Mouse (Mus musculus): ENCODE data around the gene Traf3. TPM values are rescaled to one million over a fixed set of nuclear protein-coding genes. Genes with fewer than 3 reads are reported as not detected.

Gene Traf3
- 13.8 and 14.1 TPM in 2 replicates for polyA plus RNA-seq (2016; fragmentation: Nextera tagmentation; extraction: Ambion mirVana)

DNA sequence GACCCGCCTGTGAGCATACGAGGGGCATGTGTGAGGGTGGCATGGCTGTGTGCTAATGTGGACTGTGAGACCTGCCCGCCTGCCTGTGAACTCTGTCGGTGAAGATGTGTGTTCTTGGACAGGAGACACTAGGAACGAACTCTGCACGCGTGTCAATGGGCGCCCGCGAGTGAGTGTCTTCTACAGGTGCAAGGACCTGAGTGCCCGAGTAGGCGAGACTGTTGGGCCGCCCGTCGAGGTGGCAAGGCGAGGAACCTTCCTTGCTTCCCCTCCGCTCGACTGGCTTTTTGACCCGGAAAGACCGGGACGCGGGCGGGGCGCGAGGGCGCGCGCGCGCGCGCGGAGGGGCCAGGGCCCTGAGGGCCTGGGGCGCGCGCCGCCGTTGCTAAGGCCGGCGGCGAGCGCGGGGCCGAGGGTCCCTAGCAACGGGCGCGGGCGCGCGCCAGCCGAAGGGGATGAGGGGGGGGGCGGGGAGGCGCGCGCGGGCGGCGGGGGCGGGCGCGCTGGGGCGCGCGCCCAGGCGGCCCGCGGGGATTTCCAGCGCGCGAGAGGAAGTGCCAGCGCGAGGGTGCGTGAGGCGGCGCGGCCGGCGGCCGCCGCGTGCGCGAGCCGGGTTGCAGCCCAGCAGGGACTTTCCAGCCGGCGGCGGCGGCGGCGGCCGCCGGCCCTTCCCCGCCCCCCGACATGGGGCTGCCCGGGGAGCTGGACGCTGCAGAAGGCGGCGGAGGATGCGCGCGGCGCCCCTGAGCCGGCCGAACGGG lies at the start of gene Traf3:
Traf3 (plus strand) TSS at position 540 of the 761 bp plus-strand sequence.
- H3K4me2 ChIP-seq = peak within 1 kb of the TSS; percentile 90
- WGBS = 4% methylated on average over 78 of the region's 105 CpGs
- H3K9ac ChIP-seq (replicated peaks) = peak within 1 kb of the TSS; percentile 89
- ATAC-seq (ENCODE audit: insufficient number of reproducible peaks, insufficient read depth, low FRiP score, low TSS enrichment, low read depth) = peak; percentile 14; the same call in 1 of the 2 replicates
- peak within 1 kb of the TSS; percentile 84 for H3K27ac ChIP-seq
- no peaks in the 10 kb centered on the region for H3K27me3 ChIP-seq
- peaks cover 25% of the 10 kb centered on the region for H3K4me1 ChIP-seq (replicated peaks)
- H3K4me3 ChIP-seq (replicated peaks) = peak within 1 kb of the TSS; percentile 85
- peaks cover 3% of the 10 kb centered on the region; the same call in 1 of the 2 replicates for H3K36me3 ChIP-seq
- H3K9me3 ChIP-seq = no peaks in the 10 kb centered on the region

DNA sequence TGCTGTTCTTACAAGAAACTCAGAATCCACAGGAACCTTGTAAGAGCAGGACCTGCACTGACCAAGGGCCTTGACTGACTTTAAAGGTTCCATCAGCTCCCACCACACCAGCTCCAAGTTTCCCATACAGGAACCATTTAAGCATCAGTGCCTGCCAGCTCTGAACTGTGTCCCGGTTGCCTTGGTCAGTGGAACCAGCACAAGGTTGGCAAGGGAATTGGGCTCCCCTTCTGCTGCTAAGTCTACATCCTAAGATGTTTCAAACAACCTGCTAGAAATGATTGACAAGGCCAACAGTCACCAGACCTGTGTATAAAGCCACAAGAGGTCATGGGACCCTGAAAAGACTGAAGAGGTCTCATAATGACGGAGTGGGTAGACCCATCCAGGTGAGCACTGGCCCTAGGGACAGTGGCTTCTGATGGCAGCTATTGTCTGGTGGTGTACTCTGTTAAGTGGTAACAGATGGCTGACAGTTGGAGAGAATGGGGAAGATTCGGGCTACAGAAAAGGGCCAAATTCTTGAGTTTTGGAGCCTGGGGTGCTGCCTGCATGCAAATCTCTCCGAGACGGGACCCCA lies 46.6 kb upstream of the Traf3 start:
- Histone ChIP-seq H3K4me3 (replicated peaks) (no peak overlapping the region), H3K9ac (replicated peaks) (no peak overlapping the region), H3K9me3 (peaks cover 8% of the 10 kb centered on the region), H3K27me3 (no peaks in the 10 kb centered on the region), H3K4me2 (no peak overlapping the region), H3K4me1 (replicated peaks) (no peaks in the 10 kb centered on the region), H3K27ac (no peak overlapping the region), H3K36me3 (peaks cover 57% of the 10 kb centered on the region)
- no peak for ATAC-seq (ENCODE audit: insufficient number of reproducible peaks, insufficient read depth, low FRiP score, low TSS enrichment, low read depth)
- 96% methylated on average over 5 of the region's 5 CpGs for WGBS

DNA sequence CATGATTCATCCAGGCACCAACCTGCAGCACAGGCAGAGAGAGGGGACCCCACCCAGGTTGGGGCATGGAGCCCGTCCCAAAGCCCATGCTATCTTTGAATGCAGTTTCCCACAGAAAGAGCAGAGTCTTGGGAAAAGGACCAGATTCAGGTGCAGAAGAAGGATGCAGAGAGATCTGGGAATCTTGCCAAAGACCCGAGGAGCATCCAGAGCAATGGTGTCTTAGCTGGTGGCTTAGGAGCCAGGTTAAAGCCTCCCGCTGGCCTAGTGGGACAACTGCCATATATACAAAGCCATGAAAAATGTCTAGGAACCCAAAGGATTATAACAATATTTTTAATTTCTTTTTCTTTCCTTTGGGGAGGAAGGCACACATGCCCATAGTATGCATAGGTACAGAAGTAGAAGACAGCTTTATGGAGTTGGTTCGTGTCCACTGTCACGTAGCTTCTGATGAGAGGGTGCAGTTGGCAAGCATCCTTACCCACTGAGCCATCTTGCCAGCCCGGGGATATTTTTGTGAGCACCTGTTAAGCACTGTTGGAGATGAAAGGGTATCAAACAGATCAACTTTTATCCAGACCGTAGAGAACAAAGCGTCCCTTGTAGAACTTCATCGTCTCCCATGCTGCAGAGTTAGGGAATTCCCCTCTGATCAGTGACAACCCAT lies 45.1 kb upstream of the Traf3 start:
- H3K4me3 ChIP-seq (replicated peaks) = no peak overlapping the region
- H3K27me3 ChIP-seq = no peaks in the 10 kb centered on the region

DNA sequence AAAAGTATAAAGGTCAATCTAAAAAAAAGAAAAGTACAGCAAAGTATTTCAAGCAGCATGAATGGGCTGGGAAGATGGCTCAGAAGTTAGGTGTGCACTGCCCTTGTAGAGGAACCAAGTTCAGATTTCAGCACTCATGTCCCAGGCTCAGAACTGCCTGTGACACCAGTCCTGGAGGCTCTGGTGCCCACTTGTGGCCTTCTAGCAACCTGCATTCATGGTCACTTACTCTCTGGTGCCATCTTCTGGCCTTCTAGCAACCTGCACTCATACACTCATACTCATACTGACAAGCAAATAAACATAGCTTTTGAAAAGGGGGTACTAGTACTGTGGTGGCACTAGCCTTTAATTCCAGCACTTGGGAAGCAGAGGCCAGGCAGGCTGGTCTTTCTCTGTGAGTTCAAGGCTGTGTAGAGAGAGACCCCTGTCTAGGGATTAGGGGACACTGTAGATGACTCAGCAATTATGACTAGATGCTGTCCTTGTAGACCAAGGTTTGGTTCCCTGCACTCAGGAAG lies 43.8 kb upstream of the Traf3 start:
- Histone ChIP-seq H3K27ac (no peak overlapping the region), H3K4me2 (no peak overlapping the region), H3K27me3 (no peaks in the 10 kb centered on the region), H3K4me1 (replicated peaks) (no peaks in the 10 kb centered on the region), H3K9me3 (peaks cover 8% of the 10 kb centered on the region), H3K9ac (replicated peaks) (no peak overlapping the region), H3K4me3 (replicated peaks) (no peak overlapping the region), H3K36me3 (peaks cover 33% of the 10 kb centered on the region)
- ATAC-seq (ENCODE audit: insufficient number of reproducible peaks, insufficient read depth, low FRiP score, low TSS enrichment, low read depth) = no peak

More for the DNA sequence above, 45.1 kb upstream of the Traf3 start:
- 90% methylated on average over 9 of the region's 9 CpGs for WGBS
- peaks cover 46% of the 10 kb centered on the region for H3K36me3 ChIP-seq
- H3K27ac ChIP-seq = no peak overlapping the region
- H3K4me1 ChIP-seq (replicated peaks) = no peaks in the 10 kb centered on the region
- peaks cover 8% of the 10 kb centered on the region for H3K9me3 ChIP-seq
- H3K9ac ChIP-seq (replicated peaks) = no peak overlapping the region
- no peak for ATAC-seq (ENCODE audit: insufficient number of reproducible peaks, insufficient read depth, low FRiP score, low TSS enrichment, low read depth)
- H3K4me2 ChIP-seq = no peak overlapping the region

DNA sequence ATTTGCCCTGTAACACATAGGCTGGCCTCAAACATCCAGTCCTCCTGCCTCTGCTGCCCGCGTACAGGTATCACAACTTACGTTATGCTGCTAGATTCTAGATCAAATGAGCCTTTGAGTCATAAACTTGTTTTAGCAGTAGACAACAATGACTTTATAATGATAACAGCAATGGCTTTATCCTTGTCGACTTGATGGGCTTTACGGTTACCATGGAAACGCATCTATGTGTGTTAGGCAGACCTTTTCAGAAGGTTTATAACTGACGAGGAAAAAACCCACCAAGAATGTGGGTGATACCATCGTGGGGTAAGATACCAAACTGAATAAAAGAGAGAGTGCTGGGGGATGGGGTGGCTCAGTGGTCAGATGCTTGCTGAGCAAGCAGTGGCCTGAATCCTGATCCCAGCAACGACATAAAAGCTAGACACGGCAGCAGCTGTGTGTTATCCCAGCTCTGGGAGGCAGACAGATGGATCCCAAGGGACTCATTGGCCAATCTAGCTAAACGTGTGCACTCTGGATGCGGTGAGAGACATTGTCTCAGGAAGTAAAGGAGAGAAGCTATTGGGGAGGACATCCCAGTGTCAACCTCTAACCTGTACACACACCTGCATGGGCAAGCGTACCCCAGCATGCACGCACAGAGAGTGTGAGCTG lies 41.4 kb upstream of the Traf3 start:
- 82% methylated on average over 14 of the region's 14 CpGs for WGBS

DNA sequence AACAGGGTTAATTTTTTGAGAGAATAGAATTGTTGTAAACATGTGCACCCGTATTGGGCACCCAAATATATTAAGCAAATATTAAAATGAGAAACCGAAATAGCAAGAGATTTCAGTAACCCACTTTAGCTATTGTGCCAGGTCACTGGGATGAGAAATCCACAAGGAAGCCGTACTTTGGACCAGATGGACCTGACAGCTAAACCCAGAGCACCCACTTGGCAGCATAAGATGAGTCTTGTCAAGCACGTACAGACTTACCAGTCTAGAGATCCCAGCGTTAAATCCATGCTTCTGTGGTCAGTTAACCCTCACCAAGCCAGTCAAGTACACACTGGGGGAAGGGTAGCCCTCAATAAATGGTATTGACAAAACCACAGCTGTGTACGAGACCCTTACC lies 40.5 kb upstream of the Traf3 start:
- ATAC-seq (ENCODE audit: insufficient number of reproducible peaks, insufficient read depth, low FRiP score, low TSS enrichment, low read depth) = no peak
- WGBS = 83% methylated on average over 6 of the region's 6 CpGs
- H3K36me3 ChIP-seq = 0 out of 2 replicates have a peak, but pooled peaks cover 3% of the 10 kb centered on the region

More for the DNA sequence above, 41.4 kb upstream of the Traf3 start:
- Histone ChIP-seq H3K27me3 (no peaks in the 10 kb centered on the region), H3K9ac (replicated peaks) (no peak overlapping the region), H3K9me3 (peaks cover 8% of the 10 kb centered on the region), H3K4me1 (replicated peaks) (no peaks in the 10 kb centered on the region), H3K4me3 (replicated peaks) (no peak overlapping the region), H3K27ac (no peak overlapping the region), H3K4me2 (no peak overlapping the region), H3K36me3 (peaks cover 11% of the 10 kb centered on the region)
- no peak for ATAC-seq (ENCODE audit: insufficient number of reproducible peaks, insufficient read depth, low FRiP score, low TSS enrichment, low read depth)

DNA sequence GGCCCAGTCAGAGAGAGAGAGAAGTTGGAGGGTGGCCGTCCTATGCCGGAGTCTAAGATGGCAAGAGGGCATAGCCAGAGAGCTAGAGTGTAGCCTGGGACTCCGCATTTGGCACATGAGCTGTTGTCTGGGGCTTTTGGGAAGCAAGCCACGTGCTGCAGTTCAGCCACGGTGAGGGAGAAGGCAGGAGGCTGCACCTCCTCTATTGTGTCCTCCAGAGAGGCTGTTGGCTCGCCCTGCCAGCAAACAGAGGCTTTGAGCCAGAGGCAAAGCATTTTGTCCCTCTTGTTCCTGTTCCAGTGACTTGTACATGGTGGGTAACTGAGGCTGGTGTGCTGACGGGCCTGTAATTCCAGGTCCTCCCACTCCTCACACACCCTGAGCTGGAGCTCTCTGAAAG lies 32.0 kb upstream of the Traf3 start:
- H3K36me3 ChIP-seq = no peaks in the 10 kb centered on the region
- ATAC-seq (ENCODE audit: insufficient number of reproducible peaks, insufficient read depth, low FRiP score, low TSS enrichment, low read depth) = no peak
- no peaks in the 10 kb centered on the region for H3K27me3 ChIP-seq
- no peak overlapping the region for H3K27ac ChIP-seq
- WGBS = 86% methylated on average over 7 of the region's 7 CpGs
- no peak overlapping the region for H3K4me2 ChIP-seq
- H3K9ac ChIP-seq (replicated peaks) = no peak overlapping the region
- H3K4me1 ChIP-seq (replicated peaks) = no peaks in the 10 kb centered on the region
- 0 out of 2 replicates have a peak, but pooled peaks cover 12% of the 10 kb centered on the region for H3K9me3 ChIP-seq
- no peak overlapping the region for H3K4me3 ChIP-seq (replicated peaks)

More for the DNA sequence above, 40.5 kb upstream of the Traf3 start:
- Histone ChIP-seq H3K27me3 (no peaks in the 10 kb centered on the region), H3K4me3 (replicated peaks) (no peak overlapping the region), H3K4me1 (replicated peaks) (no peaks in the 10 kb centered on the region), H3K9ac (replicated peaks) (no peak overlapping the region), H3K4me2 (no peak overlapping the region), H3K9me3 (peaks cover 8% of the 10 kb centered on the region), H3K27ac (no peak overlapping the region)

DNA sequence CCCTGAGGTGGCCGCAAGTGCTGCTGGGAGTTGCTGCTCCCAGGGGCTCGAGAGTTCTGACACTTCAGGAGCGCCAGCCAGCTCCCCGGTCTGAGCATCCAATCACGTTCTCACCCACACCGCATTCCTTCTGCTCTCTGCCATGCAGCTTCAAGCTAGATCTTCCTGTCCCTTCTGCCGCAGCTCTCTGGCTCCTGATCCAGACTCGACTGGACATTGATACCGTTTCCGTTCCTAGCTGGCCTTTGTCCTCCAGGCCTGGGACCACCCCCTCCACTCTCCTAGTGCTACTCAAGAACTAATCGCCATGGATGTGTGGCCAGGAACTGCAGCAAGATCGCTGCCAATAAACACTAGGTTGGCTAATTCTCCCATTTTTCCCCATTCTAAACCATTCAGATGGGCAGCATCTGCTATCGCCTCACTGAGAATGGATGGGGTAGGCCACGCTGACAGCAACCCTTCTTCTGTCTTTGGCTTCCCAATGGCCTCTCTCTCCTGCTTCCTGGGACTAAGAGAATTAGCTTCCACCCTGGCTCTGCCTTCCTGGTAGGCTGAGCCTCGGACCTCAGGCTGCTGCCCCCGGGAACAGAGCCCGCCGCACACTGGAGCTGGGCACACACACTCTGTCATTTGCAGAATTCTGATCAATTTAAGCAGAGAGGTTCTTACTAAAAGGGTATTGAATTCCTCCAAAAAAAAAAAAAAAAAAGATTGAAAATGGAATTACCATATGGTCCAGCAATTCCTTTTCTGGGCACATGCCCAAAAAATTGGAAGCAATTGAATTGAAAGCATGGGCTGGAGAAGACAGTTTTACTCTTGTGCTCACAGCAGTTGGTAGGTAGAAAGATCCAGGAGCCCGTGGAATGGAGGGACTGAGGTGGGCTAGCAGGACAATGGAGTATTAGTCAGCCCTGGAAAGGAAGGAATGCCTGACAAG lies 31.1 kb upstream of the Traf3 start:
- Histone ChIP-seq H3K27me3 (no peaks in the 10 kb centered on the region), H3K9me3 (0 out of 2 replicates have a peak, but pooled peaks cover 16% of the 10 kb centered on the region), H3K4me3 (replicated peaks) (no peak overlapping the region), H3K4me2 (no peak overlapping the region), H3K36me3 (no peaks in the 10 kb centered on the region), H3K27ac (0 out of 2 replicates have a peak overlapping the region, but pooled peaks have one; percentile 7), H3K4me1 (replicated peaks) (no peaks in the 10 kb centered on the region), H3K9ac (replicated peaks) (no peak overlapping the region)
- 69% methylated on average over 19 of the region's 19 CpGs for WGBS
- ATAC-seq (ENCODE audit: insufficient number of reproducible peaks, insufficient read depth, low FRiP score, low TSS enrichment, low read depth) = no peak

DNA sequence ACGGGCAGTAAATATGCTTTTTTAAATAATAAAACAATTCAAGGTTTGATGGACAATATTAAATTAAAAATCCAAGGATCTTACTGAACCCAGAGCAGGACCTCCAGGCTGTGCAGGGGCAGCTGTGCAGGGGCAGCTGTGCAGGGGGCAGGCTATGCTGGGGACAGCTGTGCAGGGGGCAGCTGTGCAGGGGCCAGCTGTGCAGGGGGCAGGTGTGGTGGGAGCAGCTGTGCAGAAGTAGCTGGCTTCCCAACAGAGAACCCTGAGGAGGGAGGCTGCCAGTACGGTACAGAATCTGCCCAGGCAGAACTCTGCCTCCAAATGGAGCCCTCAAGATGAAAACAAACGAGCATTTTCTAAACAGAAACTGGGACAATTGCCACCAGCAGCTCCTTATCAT lies 30.2 kb upstream of the Traf3 start:
- Histone ChIP-seq H3K4me2 (no peak overlapping the region), H3K9me3 (0 out of 2 replicates have a peak, but pooled peaks cover 16% of the 10 kb centered on the region), H3K4me1 (replicated peaks) (no peaks in the 10 kb centered on the region), H3K27me3 (no peaks in the 10 kb centered on the region), H3K9ac (replicated peaks) (no peak overlapping the region), H3K36me3 (no peaks in the 10 kb centered on the region), H3K4me3 (replicated peaks) (no peak overlapping the region), H3K27ac (no peak overlapping the region)
- 70% methylated on average over 3 of the region's 3 CpGs for WGBS
- ATAC-seq (ENCODE audit: insufficient number of reproducible peaks, insufficient read depth, low FRiP score, low TSS enrichment, low read depth) = 0 out of 2 replicates have a peak, but pooled peaks have one; percentile 48

DNA sequence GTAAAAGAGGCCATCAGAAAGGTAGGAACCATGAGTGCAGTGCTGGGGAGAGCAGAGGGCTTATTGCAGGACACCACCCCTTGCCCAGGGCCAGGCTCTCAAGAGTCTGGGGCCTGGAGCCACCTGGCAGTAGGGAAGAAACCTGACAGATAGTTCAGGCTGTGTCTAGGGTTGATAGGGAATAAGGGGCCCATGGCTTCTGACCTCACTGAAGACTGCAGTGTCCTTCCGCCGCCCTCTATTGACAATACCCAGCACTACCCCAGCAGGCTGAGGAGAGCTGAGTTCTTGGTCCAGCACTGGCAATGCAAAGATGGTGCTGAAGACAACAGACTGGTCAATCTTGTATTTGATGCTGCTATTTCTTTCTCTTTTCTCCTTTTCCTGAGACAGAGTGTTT lies 29.1 kb upstream of the Traf3 start:
- 58% methylated on average over 2 of the region's 2 CpGs for WGBS
- H3K4me1 ChIP-seq (replicated peaks) = no peaks in the 10 kb centered on the region

More for the DNA sequence above, 29.1 kb upstream of the Traf3 start:
- no peak for ATAC-seq (ENCODE audit: insufficient number of reproducible peaks, insufficient read depth, low FRiP score, low TSS enrichment, low read depth)
- Histone ChIP-seq H3K9me3 (0 out of 2 replicates have a peak, but pooled peaks cover 16% of the 10 kb centered on the region), H3K4me3 (replicated peaks) (no peak overlapping the region), H3K27me3 (no peaks in the 10 kb centered on the region), H3K4me2 (no peak overlapping the region), H3K27ac (no peak overlapping the region), H3K9ac (replicated peaks) (no peak overlapping the region), H3K36me3 (no peaks in the 10 kb centered on the region)

Measured in limb, embryonic 12.5 days (tissue).